Mouse (Mus musculus) bone marrow macrophage, adult 2 months (primary cell): Measurements from ENCODE around the gene Susd4. TPM values are rescaled to one million over a fixed set of nuclear protein-coding genes. Genes with fewer than 3 reads are reported as not detected.

Source experiments
- H3K27ac ChIP-seq: 2 replicates; pipeline ENCODE4 v1.5.1; 2012; ENCODE audit warnings: low read depth, low read length; ENCODE audit not compliant: insufficient read depth
- H3K4me1 ChIP-seq: 2 replicates; pipeline ENCODE4 v1.6.1; 2012; ENCODE audit warnings: low read length; ENCODE audit not compliant: control insufficient read depth, insufficient read depth
- H3K4me3 ChIP-seq: 2 replicates; pipeline ENCODE4 v1.5.1; 2012; ENCODE audit warnings: mild to moderate bottlenecking, low read length, moderate library complexity; ENCODE audit not compliant: insufficient read depth
- CTCF ChIP-seq: IDR thresholded peaks from 2 replicates; pipeline ENCODE4 v1.5.1; 2012; ENCODE audit warnings: low read depth, mild to moderate bottlenecking, low read length, moderate library complexity
- POLR2A ChIP-seq: IDR thresholded peaks from 2 replicates; pipeline ENCODE4 v1.6.1; 2012; ENCODE audit warnings: mild to moderate bottlenecking, low read depth, low read length, borderline replicate concordance
- polyA plus RNA-seq: library from polyadenylated mRNA; stranded (reverse); fragments of >200 nt; gene quantifications from 2 replicates; pipeline ENCODE4 v1.2.4, GENCODE M21; 2012; ENCODE audit not compliant: missing spikeins, insufficient read depth, insufficient read length

Gene Susd4
- polyA plus RNA-seq, 1 experiment: not detected

- Histone ChIP-seq H3K4me3 (no peak overlapping the region), H3K27ac (no peak overlapping the region), H3K4me1 (no peaks in the 10 kb centered on the region)
- no peak for TF ChIP-seq CTCF
- no peak for TF ChIP-seq POLR2A
Observed at GRCm38 (mm10) chr1:182850080-182850479, 86.4 kb downstream of the Susd4 start.

DNA sequence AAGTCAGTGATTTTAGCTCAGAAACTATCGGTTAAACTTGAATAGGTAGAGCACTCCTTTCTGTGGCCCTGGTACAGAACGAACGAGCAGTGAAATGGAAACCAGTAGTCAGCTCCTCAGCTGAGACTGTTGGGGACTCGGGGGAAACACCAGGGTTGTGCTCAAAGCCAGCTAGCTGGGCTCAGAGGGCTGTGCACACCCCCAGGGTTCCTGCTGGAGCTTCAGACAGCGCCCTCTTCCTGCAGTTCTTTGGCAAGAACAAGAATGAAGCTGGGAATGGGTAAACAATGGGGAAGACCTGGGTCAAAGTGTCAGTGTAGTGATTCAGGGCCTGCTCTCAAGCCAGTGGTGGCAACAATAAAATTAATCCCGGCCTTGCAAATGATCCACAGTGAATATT is 88.5 kb downstream of the Susd4 start:
- TF ChIP-seq POLR2A (no peak), CTCF (peak; percentile 34; the same call in 1 of the 2 replicates)
- no peaks in the 10 kb centered on the region for H3K4me1 ChIP-seq
- H3K4me3 ChIP-seq: no peak overlapping the region
- no peak overlapping the region for H3K27ac ChIP-seq

DNA sequence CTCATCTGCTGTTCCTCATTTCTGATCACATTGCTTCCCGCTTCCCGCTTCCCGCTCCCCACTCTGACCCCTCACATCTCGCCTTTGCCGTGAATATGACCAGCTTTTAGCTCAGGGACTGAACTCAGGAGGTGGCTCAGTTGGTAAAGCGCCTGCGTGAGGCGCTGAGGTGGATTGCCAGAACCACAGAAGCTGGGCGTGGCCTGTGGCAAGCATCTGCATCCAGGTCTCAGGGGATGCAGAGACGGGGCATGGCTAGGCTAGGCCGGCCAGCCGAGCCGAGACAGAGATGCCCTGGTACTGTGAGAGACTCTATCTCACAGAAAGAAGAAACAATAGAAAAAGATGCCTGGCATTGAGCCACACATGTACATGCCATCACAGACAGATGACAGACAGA is 93.0 kb downstream of the Susd4 start:
- TF ChIP-seq CTCF: no peak
- TF ChIP-seq POLR2A: no peak
- Histone ChIP-seq H3K27ac (no peak overlapping the region), H3K4me1 (no peaks in the 10 kb centered on the region), H3K4me3 (no peak overlapping the region)

DNA sequence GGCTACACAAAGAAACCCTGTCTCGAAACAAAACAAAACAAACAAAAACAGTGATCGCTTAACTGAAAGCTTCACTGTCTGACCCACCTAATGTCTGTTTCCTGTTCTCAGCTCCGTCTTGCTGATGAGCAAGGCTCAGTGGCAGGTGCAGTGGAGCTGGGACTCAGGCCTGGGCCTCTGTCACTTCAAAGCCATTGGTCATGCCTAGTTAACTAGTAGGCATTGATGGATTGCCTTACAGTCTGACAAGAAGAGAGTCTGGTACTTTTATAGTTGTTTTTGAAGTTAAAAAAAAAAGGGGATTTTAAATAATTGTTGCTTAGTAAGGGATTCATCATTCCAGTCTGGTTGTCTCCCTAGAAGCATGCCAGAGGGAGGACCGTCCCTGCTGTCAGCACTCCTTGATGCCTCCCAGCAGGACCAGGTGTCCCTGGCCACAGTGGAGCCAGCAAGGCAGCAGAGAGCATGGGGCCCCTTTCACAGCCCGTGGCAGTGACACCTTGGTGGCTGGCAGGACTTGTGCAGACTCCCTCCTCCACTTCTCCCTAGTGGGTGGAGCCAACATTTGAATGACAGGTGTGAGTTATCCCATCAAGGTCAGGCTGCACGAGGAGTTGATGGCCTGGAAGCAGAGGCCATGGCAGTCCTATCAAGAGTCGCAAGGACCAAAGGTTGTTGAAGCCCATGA is 98.2 kb downstream of the Susd4 start:
- no peak overlapping the region for H3K27ac ChIP-seq
- no peak for TF ChIP-seq POLR2A
- TF ChIP-seq CTCF: no peak
- H3K4me1 ChIP-seq: no peaks in the 10 kb centered on the region
- H3K4me3 ChIP-seq: no peak overlapping the region

DNA sequence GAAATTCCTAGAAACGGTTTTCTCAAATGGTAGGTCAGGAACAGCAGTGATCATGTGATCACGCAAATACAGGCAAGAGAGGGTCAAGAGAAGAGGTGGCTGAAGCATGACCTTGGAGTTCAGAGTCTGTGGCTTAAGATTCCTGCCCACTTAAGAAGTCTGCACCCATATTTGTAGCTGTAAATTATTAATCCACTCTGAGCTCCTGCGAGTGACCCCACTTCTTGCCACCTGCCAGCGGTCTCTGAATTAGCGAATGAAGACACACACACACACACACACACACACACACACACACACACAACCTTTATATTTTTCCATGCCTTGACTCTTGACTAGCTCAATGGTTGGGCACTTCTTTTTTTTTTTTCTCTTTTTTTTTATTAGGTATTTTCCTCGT is 99.7 kb downstream of the Susd4 start:
- Histone ChIP-seq H3K27ac (no peak overlapping the region), H3K4me1 (peaks cover 3% of the 10 kb centered on the region; the same call in 1 of the 2 replicates), H3K4me3 (no peak overlapping the region)
- TF ChIP-seq POLR2A: no peak
- TF ChIP-seq CTCF: no peak

DNA sequence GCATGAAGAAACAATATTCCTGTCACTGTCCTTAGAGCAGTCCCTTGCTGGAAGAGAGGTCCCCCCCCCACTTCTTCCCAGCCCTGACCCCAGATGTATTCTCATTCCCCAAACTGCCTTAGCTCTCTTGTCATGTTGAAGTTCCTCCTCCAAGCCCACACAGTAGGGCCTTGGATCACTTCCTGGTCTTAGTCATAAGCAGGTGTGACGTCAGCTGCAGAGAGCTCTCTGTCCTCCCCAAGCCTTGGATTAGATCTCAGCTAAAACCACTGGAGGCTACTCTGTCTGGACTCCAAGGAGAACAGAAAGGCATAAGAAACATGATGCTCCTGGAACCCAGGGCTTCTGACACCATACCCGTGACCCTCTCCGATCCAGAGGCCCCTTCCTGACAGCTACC is 104.2 kb downstream of the Susd4 start:
- TF ChIP-seq POLR2A (no peak), CTCF (no peak)
- no peak overlapping the region for H3K4me3 ChIP-seq
- peaks cover 3% of the 10 kb centered on the region; the same call in 1 of the 2 replicates for H3K4me1 ChIP-seq
- no peak overlapping the region for H3K27ac ChIP-seq

DNA sequence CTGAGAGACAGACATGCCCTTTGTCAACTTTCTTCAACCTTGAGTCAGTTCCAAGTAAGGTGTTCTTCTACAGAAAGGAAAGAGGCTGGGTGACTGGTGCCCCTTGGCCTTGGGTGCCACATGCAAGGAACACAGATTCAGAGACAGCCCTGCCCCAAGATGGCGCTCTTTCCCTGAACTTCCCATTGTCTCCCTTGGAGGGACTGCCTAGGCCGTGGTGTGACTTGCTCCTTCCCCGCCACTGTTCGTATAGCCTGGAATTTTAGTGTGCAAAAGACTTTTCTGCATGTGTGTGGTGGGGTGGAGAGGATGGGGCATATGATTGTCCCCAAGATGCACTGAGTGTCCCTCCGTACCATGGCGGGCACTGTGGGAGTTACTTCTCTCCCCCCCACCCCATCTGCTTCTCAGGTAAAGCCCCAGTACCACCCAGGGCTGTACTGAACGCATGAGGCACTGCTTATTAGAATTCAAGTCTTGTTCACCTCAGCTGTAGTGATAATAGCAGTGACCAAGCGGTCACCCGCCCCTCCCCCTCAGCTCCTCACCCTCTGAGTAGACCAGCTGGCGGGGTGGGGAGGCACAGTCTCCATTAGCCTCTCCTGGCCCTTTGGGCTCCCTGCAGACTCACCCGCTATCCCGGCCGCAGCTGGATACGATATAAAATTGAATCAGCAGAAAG is 104.9 kb downstream of the Susd4 start:
- TF ChIP-seq CTCF: peak; percentile 29; the same call in 1 of the 2 replicates
- no peak for TF ChIP-seq POLR2A
- Histone ChIP-seq H3K4me1 (peaks cover 3% of the 10 kb centered on the region; the same call in 1 of the 2 replicates), H3K27ac (no peak overlapping the region), H3K4me3 (no peak overlapping the region)

DNA sequence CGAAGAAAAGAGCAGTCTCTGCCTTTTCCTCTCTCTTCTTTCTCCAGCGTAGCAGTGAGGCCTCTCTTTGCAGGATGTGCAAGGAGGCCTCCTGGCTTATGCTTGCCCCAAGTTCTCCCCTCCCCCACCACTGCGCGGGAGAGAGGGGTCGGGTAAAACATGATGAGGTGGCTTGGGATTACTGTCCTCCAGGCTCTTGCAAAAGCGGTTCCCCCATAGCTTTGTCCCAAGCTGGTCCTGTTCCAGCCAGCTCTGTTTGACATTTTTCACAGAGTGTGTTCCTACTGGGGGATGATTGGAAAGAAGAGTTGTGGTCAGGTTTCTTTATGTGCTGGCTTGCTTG is 105.4 kb downstream of the Susd4 start:
- Histone ChIP-seq H3K4me3 (no peak overlapping the region), H3K4me1 (peaks cover 3% of the 10 kb centered on the region; the same call in 1 of the 2 replicates), H3K27ac (no peak overlapping the region)
- TF ChIP-seq POLR2A: no peak
- TF ChIP-seq CTCF: no peak

GRCm38 (mm10) chr1:182878156-182878555 is 114.5 kb downstream of the Susd4 start:
- no peak overlapping the region for H3K27ac ChIP-seq
- TF ChIP-seq CTCF (no peak), POLR2A (no peak)
- H3K4me3 ChIP-seq: no peak overlapping the region
- H3K4me1 ChIP-seq: no peaks in the 10 kb centered on the region

DNA sequence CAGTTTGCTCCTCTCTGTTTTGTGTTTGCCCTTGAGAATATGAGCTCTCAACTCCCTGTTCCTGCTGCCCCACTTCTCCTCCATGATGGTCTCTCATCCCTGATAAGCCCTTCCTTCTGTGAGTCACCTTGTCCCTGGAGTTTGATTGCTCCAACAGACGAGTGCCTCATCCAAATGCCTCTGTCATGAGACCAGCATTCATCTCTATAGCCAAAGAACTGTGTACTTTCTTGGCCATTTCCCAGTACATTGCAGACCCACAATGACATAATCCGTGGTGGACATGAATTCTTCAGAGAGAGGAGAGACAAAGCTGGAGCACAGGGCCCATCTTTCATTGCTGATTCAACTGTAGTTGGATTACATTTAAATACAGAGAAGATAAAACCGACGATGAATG is 115.1 kb downstream of the Susd4 start:
- no peak overlapping the region for H3K27ac ChIP-seq
- TF ChIP-seq POLR2A: no peak
- TF ChIP-seq CTCF: no peak
- H3K4me3 ChIP-seq: no peak overlapping the region
- no peaks in the 10 kb centered on the region for H3K4me1 ChIP-seq

DNA sequence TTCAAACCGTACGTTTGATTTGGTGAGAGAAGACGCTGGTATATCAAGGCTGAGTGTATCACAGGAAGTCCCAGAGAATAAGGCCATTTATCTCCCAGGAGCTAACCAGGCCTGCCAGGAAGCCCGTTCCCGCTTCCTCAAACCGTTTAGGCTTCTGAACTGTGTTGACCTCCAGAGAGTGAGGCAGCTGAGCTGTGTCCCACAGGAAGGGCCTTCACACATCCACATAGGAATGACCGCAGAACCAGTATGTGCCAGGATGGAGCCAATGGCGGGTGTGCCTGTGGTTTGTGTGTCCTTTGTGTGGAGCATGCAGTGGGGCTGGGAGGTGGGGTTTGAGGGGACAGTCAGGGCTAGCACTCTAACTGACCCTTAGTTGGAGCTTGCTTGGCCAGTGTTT is 117.6 kb downstream of the Susd4 start:
- H3K4me3 ChIP-seq: no peak overlapping the region
- no peak overlapping the region for H3K27ac ChIP-seq
- H3K4me1 ChIP-seq: no peaks in the 10 kb centered on the region
- no peak for TF ChIP-seq CTCF
- TF ChIP-seq POLR2A: no peak
